Mouse (Mus musculus) left cerebral cortex, postnatal 36 days (tissue): ENCODE measurements around the gene Wdr64. TPM values are rescaled to one million over a fixed set of nuclear protein-coding genes. Genes with fewer than 3 reads are reported as not detected.

Experiments
- DNase-seq, 2 experiments: peaks; one replicate each; pipeline ENCODE4 v3.0.0; 2021 to 2022; ENCODE audit warnings: low spot score in 2 of 2, mixed read lengths in 1 of 2
- intact Hi-C: fragments of 180-260 bp; cut with DNase I; formaldehyde crosslinking; loops from one replicate; pipeline ENCODE4 v1.15.1; 2025
- total RNA-seq, 2 experiments: library from RNA; stranded (reverse); gene quantifications; 2 replicates each; pipeline ENCODE4 v1.2.3; 2021

Wdr64 gene
- not detected for total RNA-seq

- no peak for DNase-seq
- intact Hi-C loops: no loop called here
Observed at GRCm38 (mm10) chr1:175698293-175698692, at the start of gene Wdr64. Wdr64 (plus strand) TSS chr1:175698593.

GRCm38 (mm10) chr1:175648615-175649014, 49.8 kb upstream of the Wdr64 start:
- intact Hi-C loops: no loop called here
- no peak for DNase-seq

GRCm38 (mm10) chr1:175659900-175660299, 38.5 kb upstream of the Wdr64 start:
- intact Hi-C loops: no loop called here
- DNase-seq: no peak

GRCm38 (mm10) chr1:175668666-175669405, 29.6 kb upstream of the Wdr64 start:
- intact Hi-C loops: no loop called here
- no peak for DNase-seq

- intact Hi-C loops: no loop called here
- no peak for DNase-seq
Observed at GRCm38 (mm10) chr1:175669456-175669855, 28.9 kb upstream of the Wdr64 start.

GRCm38 (mm10) chr1:175670042-175670441, 28.4 kb upstream of the Wdr64 start:
- intact Hi-C loops: loop anchor here (10.0 kb wide), 3 partner anchors 195 to 635 kb away; partner anchors contain the start of gene Gm38100
- no peak for DNase-seq

GRCm38 (mm10) chr1:175671626-175672025, 26.8 kb upstream of the Wdr64 start:
- no peak for DNase-seq
- intact Hi-C loops: loop anchor here (10.0 kb wide), 3 partner anchors 193 to 637 kb away; partner anchors contain the start of gene Gm38100

- no peak for DNase-seq
- intact Hi-C loops: loop anchor here (10.0 kb wide), 3 partner anchors 191 to 639 kb away; partner anchors contain the start of gene Gm38100
Observed at GRCm38 (mm10) chr1:175673563-175674325, 24.6 kb upstream of the Wdr64 start.

- intact Hi-C loops: loop anchor here (10.0 kb wide), 3 partner anchors 190 to 640 kb away; partner anchors contain the start of gene Gm38100
- no peak for DNase-seq
Observed at GRCm38 (mm10) chr1:175675116-175675515, 23.3 kb upstream of the Wdr64 start.

- intact Hi-C loops: loop anchor here (10.0 kb wide), 3 partner anchors 187 to 643 kb away; partner anchors contain the start of gene Gm38100
- no peak for DNase-seq
Observed at GRCm38 (mm10) chr1:175677459-175677858, 20.9 kb upstream of the Wdr64 start.

GRCm38 (mm10) chr1:175680995-175681394, 17.4 kb upstream of the Wdr64 start:
- intact Hi-C loops: no loop called here
- DNase-seq: no peak

GRCm38 (mm10) chr1:175691686-175692245, 6.6 kb upstream of the Wdr64 start:
- intact Hi-C loops: loop anchor here (5.0 kb wide), 1 partner anchor 191 kb away; the partner anchor contains the start of gene Exo1
- DNase-seq: no peak

GRCm38 (mm10) chr1:175692246-175692996, 6.0 kb upstream of the Wdr64 start, which contains the start of the genes Opn3 and Chml:
Opn3 (minus strand) TSS chr1:175692776.
Chml (minus strand) TSS chr1:175692901.
- intact Hi-C loops: loop anchor here (5.0 kb wide), 1 partner anchor 190 kb away; the partner anchor contains the start of gene Exo1
- DNase-seq: peak; percentile 95

- no peak for DNase-seq
- intact Hi-C loops: loop anchor here (5.0 kb wide), 1 partner anchor 189 kb away; the partner anchor contains the start of gene Exo1
Observed at GRCm38 (mm10) chr1:175692997-175693361, 5.4 kb upstream of the Wdr64 start.

- peak in 1 of 2 experiments; percentile 16 for DNase-seq
- intact Hi-C loops: loop anchor here (5.0 kb wide), 1 partner anchor 189 kb away; the partner anchor contains the start of gene Exo1
Observed at GRCm38 (mm10) chr1:175693429-175693960, 4.9 kb upstream of the Wdr64 start.

- DNase-seq: no peak
- intact Hi-C loops: no loop called here
Observed at GRCm38 (mm10) chr1:175699375-175699774, 982 bp downstream of the Wdr64 start.

GRCm38 (mm10) chr1:175699796-175700195, 1.4 kb downstream of the Wdr64 start:
- no peak for DNase-seq

GRCm38 (mm10) chr1:175701145-175701544, 2.8 kb downstream of the Wdr64 start:
- no peak for DNase-seq
- intact Hi-C loops: no loop called here

More at GRCm38 (mm10) chr1:175699796-175700195, 1.4 kb downstream of the Wdr64 start:
- intact Hi-C loops: no loop called here

GRCm38 (mm10) chr1:175707599-175707998, 9.2 kb downstream of the Wdr64 start:
- intact Hi-C loops: no loop called here
- DNase-seq: no peak
